ENCODE assay signal across 20 mouse cellular contexts in the genomic region with DNA sequence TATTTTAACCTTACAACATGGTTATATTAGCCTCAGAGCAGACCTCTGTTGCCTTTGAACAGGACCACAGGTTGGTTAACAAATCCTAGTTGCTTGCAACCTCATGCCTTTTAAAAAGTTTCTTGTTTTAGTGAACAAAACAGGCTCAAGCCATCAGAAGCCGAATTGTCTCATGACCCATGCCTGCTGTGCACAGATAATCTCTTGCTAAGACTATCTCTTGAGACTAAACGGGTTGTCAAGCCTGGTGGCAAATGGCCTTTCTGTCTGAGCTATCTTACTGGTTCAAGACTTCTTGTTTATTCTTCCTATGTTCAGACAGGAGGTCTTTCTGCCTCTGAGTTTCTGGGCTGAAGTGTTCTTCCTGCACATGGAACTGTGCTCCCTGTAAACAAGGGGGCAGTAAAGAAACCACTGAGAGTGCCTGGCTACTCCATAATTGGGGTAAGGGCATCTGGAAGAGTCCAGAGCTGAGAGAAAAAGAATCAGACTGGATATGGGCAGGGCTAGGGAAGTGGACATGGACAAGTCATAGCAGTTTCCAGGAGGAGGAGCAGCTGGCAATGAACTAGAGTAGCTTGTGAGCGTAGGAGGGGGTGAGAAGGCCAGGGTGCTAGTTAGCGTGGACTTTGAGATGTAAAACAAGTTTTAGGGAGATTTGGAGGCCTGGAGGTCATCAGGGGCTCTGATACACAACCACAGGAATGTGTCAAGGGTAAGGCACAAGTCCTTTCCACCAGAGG. TPM values are rescaled to one million over a fixed set of nuclear protein-coding genes. Genes with fewer than 3 reads are reported as not detected.
A peak's percentile ranks its signal among the peaks of the same experiment; 100 is the strongest.
DNase-seq lines count a peak whose midpoint lies in the region; ATAC-seq and TF ChIP-seq lines count a peak whose summit lies in the region.
"Had no signal": no experiment of that assay in that cellular context is flagged by ENCODE, and none has a peak within 500 bp of the region (broad histone marks: within the 10 kb centered on the region; RNA-seq: fewer than 3 reads in every experiment).

No protein-coding gene starts in this region.

- no peak for TF ChIP-seq POLR2A in spleen, adult 2 months (IDR thresholded peaks at IDR 0.05; ENCODE audit: low read depth, low read length)

- H3K4me1 ChIP-seq in forebrain, embryonic 10.5 days, result peaks cover 5% of the 10 kb centered on the region
- H3K4me1 ChIP-seq in forebrain, embryonic 15.5 days, result no peaks in the 10 kb centered on the region
- no peaks in the 10 kb centered on the region for H3K4me1 ChIP-seq in spleen, adult 2 months (ENCODE audit: control insufficient read depth, insufficient read depth, insufficient read length)
- H3K4me1 ChIP-seq in liver, embryonic 13.5 days (replicated peaks), result peaks cover 78% of the 10 kb centered on the region
- H3K4me1 ChIP-seq in stomach, postnatal 0 days (replicated peaks; ENCODE audit: control insufficient read depth, insufficient read depth), result no peaks in the 10 kb centered on the region
- H3K4me1 ChIP-seq: hindbrain, embryonic 12.5 days; neural tube, embryonic 12.5 days had no signal

- no peaks in the 10 kb centered on the region for H3K9me3 ChIP-seq in forebrain, embryonic 10.5 days
- no peaks in the 10 kb centered on the region for H3K9me3 ChIP-seq in forebrain, embryonic 15.5 days
- H3K9me3 ChIP-seq in liver, embryonic 13.5 days (replicated peaks), result no peaks in the 10 kb centered on the region
- no peaks in the 10 kb centered on the region for H3K9me3 ChIP-seq in stomach, postnatal 0 days (ENCODE audit: control insufficient read depth, low read length)
- H3K9me3 ChIP-seq: hindbrain, embryonic 12.5 days; neural tube, embryonic 12.5 days had no signal

- no peak overlapping the region for H3K4me2 ChIP-seq in forebrain, embryonic 15.5 days (replicated peaks)
- H3K4me2 ChIP-seq in liver, embryonic 13.5 days, result peak overlapping the region; percentile 60
- H3K4me2 ChIP-seq in stomach, postnatal 0 days (replicated peaks; ENCODE audit: low read depth), result no peak overlapping the region
- H3K4me2 ChIP-seq: hindbrain, embryonic 12.5 days; neural tube, embryonic 12.5 days had no signal

- no peak for ATAC-seq in forebrain, embryonic 15.5 days (replicated peaks)
- peak; percentile 70 for ATAC-seq in liver, embryonic 13.5 days (ENCODE audit: low read depth)
- peak; percentile 33; the same call in 1 of the 2 replicates for ATAC-seq in stomach, postnatal 0 days (ENCODE audit: low FRiP score, low TSS enrichment)
- ATAC-seq: forebrain, embryonic 16.5 days; intestine, postnatal 0 days; Patski had no signal

- H3K36me3 ChIP-seq in forebrain, embryonic 10.5 days (replicated peaks), result no peaks in the 10 kb centered on the region
- H3K36me3 ChIP-seq in forebrain, embryonic 15.5 days, result no peaks in the 10 kb centered on the region
- H3K36me3 ChIP-seq in spleen, adult 2 months (ENCODE audit: control insufficient read depth, insufficient read depth, low read length), result no peaks in the 10 kb centered on the region
- no peaks in the 10 kb centered on the region for H3K36me3 ChIP-seq in liver, embryonic 13.5 days
- no peaks in the 10 kb centered on the region for H3K36me3 ChIP-seq in stomach, postnatal 0 days (ENCODE audit: control insufficient read depth, insufficient read depth, low read length)
- H3K36me3 ChIP-seq: hindbrain, embryonic 12.5 days; neural tube, embryonic 12.5 days had no signal

- 65% methylated on average over 4 of the region's 4 CpGs for WGBS in forebrain, embryonic 10.5 days
- 60% methylated on average over 4 of the region's 4 CpGs for WGBS in forebrain, embryonic 15.5 days
- 70% methylated on average over 4 of the region's 4 CpGs for WGBS in spleen, adult 2 months
- 17% methylated on average over 4 of the region's 4 CpGs for WGBS in liver, embryonic 13.5 days (ENCODE audit: insufficient replicate concordance)
- WGBS in stomach, postnatal 0 days, result 50% methylated on average over 4 of the region's 4 CpGs

- H3K9ac ChIP-seq in forebrain, embryonic 15.5 days (replicated peaks), result no peak overlapping the region
- H3K9ac ChIP-seq in liver, embryonic 13.5 days, result peak overlapping the region; percentile 71
- H3K9ac ChIP-seq in stomach, postnatal 0 days (ENCODE audit: low read length), result no peak overlapping the region
- H3K9ac ChIP-seq: hindbrain, embryonic 12.5 days; neural tube, embryonic 12.5 days had no signal

- TF ChIP-seq CTCF in spleen, adult 2 months (IDR thresholded peaks at IDR 0.05; ENCODE audit: extremely low read depth, insufficient read depth, insufficient read length, insufficient replicate concordance), result no peak
- no peak for TF ChIP-seq CTCF in stomach, postnatal 0 days (IDR thresholded peaks at IDR 0.05; ENCODE audit: low read depth)

- no peak for DNase-seq in forebrain, embryonic 10.5 days (ENCODE audit: extremely low spot score, low spot score)
- no peak for DNase-seq in spleen, adult 2 months (ENCODE audit: low read depth in 1 of 2, low spot score in 2 of 2)
- no peak for DNase-seq in spleen, adult 12 weeks (ENCODE audit: low spot score)
- peak; percentile 65 for DNase-seq in liver, embryonic 13.5 days
- no peak for DNase-seq in stomach, postnatal 0 days (ENCODE audit: low spot score)
- no peak for DNase-seq in gastrocnemius, postnatal 10 days
- no peak for DNase-seq in left cerebral cortex, adult 18-20 months (ENCODE audit: low spot score in 2 of 2)
- DNase-seq: cerebellum, adult 18-20 months; gastrocnemius, postnatal 14 days; layer of hippocampus, adult 9-11 months; lung, adult 2 months; thymus, postnatal 4 days had no signal

- no peak for TF ChIP-seq EP300 in stomach, postnatal 0 days (optimal IDR thresholded peaks at IDR 0.05)

- H3K4me3 ChIP-seq in forebrain, embryonic 10.5 days, result no peak overlapping the region
- H3K4me3 ChIP-seq in forebrain, embryonic 15.5 days, result no peak overlapping the region
- no peak overlapping the region for H3K4me3 ChIP-seq in spleen, adult 2 months (ENCODE audit: extremely low read depth, insufficient read depth, insufficient read length)
- peak overlapping the region; percentile 18; the same call in 1 of the 2 replicates for H3K4me3 ChIP-seq in liver, embryonic 13.5 days (replicated peaks)
- no peak overlapping the region for H3K4me3 ChIP-seq in stomach, postnatal 0 days (ENCODE audit: low read depth, low read length)
- H3K4me3 ChIP-seq: hindbrain, embryonic 12.5 days; neural tube, embryonic 12.5 days had no signal

- H3K27me3 ChIP-seq in forebrain, embryonic 10.5 days (ENCODE audit: poor library complexity, severe bottlenecking), result no peaks in the 10 kb centered on the region
- no peaks in the 10 kb centered on the region; the same call in 1 of the 2 replicates for H3K27me3 ChIP-seq in forebrain, embryonic 15.5 days
- H3K27me3 ChIP-seq in spleen, adult 2 months (ENCODE audit: control insufficient read depth, insufficient read depth, low read length), result no peaks in the 10 kb centered on the region
- no peaks in the 10 kb centered on the region for H3K27me3 ChIP-seq in liver, embryonic 13.5 days
- no peaks in the 10 kb centered on the region for H3K27me3 ChIP-seq in stomach, postnatal 0 days (ENCODE audit: control insufficient read depth, insufficient read depth, low read length)
- H3K27me3 ChIP-seq: hindbrain, embryonic 12.5 days; neural tube, embryonic 12.5 days had no signal

- peak overlapping the region; percentile 51 for H3K27ac ChIP-seq in forebrain, embryonic 10.5 days
- no peak overlapping the region for H3K27ac ChIP-seq in forebrain, embryonic 15.5 days (replicated peaks)
- peak overlapping the region; percentile 61; the same call in 1 of the 2 replicates for H3K27ac ChIP-seq in spleen, adult 2 months (ENCODE audit: insufficient read depth, low read length)
- peak overlapping the region; percentile 100 for H3K27ac ChIP-seq in liver, embryonic 13.5 days
- peak overlapping the region; percentile 50 for H3K27ac ChIP-seq in stomach, postnatal 0 days (replicated peaks)
- H3K27ac ChIP-seq: hindbrain, embryonic 12.5 days; kidney, postnatal 0 days; neural tube, embryonic 12.5 days had no signal

RNA-seq across cellular contexts. Expression of a gene that starts 5.0 kb away (rescaled TPM):
- 51.5 and 52.7 TPM in 2 replicates for polyA plus RNA-seq in forebrain, embryonic 10.5 days (2016; fragmentation: Nextera tagmentation; extraction: Ambion mirVana)
- 32.6 and 32.9 TPM in 2 replicates for polyA plus RNA-seq in forebrain, embryonic 15.5 days (2015; fragmentation: Nextera tagmentation; extraction: Ambion mirVana)
- 13.5 and 18.0 TPM in 2 replicates for polyA plus RNA-seq in spleen, adult 2 months (2012; rRNA removed)
- polyA plus RNA-seq in liver, embryonic 13.5 days (2015; fragmentation: Nextera tagmentation; extraction: Ambion mirVana), result 37.7 and 44.1 TPM in 2 replicates
- 18.4 and 18.5 TPM in 2 replicates for polyA plus RNA-seq in stomach, postnatal 0 days (2015; fragmentation: Nextera tagmentation; extraction: Ambion mirVana)
- 10 to 100 TPM; 45.6 to 50.8 TPM for total RNA-seq in gastrocnemius, postnatal 10 days (2021)
- total RNA-seq in left cerebral cortex, adult 18-20 months (2021), result 10 to 100 TPM; 43.3 to 48.1 TPM

RNA-seq across cellular contexts. Expression of a gene that starts 8.4 kb away (rescaled TPM):
- 109 and 110 TPM in 2 replicates for polyA plus RNA-seq in forebrain, embryonic 10.5 days (2016; fragmentation: Nextera tagmentation; extraction: Ambion mirVana)
- polyA plus RNA-seq in forebrain, embryonic 15.5 days (2015; fragmentation: Nextera tagmentation; extraction: Ambion mirVana), result 225 and 229 TPM in 2 replicates
- 59.8 and 73.7 TPM in 2 replicates for polyA plus RNA-seq in spleen, adult 2 months (2012; rRNA removed)
- 158 and 180 TPM in 2 replicates for polyA plus RNA-seq in liver, embryonic 13.5 days (2015; fragmentation: Nextera tagmentation; extraction: Ambion mirVana)
- polyA plus RNA-seq in stomach, postnatal 0 days (2015; fragmentation: Nextera tagmentation; extraction: Ambion mirVana), result 251 and 252 TPM in 2 replicates
- total RNA-seq in gastrocnemius, postnatal 10 days (2021), result 100 to 1,000 TPM; 133 to 145 TPM
- total RNA-seq in left cerebral cortex, adult 18-20 months (2021), result 100 to 1,000 TPM; 559 to 571 TPM

RNA-seq across cellular contexts. Expression of a gene that starts 57.7 kb away (rescaled TPM):
- polyA plus RNA-seq in forebrain, embryonic 10.5 days (2016; fragmentation: Nextera tagmentation; extraction: Ambion mirVana), result 0.14 and 0.29 TPM in 2 replicates
- 1.3 and 3.2 TPM in 2 replicates for polyA plus RNA-seq in forebrain, embryonic 15.5 days (2015; fragmentation: Nextera tagmentation; extraction: Ambion mirVana)
- polyA plus RNA-seq in spleen, adult 2 months (2012; rRNA removed), result 0.14 and 0.25 TPM in 2 replicates
- polyA plus RNA-seq in liver, embryonic 13.5 days (2015; fragmentation: Nextera tagmentation; extraction: Ambion mirVana), result 0.07 and 0.09 TPM in 2 replicates
- polyA plus RNA-seq in stomach, postnatal 0 days (2015; fragmentation: Nextera tagmentation; extraction: Ambion mirVana), result 0.10 and 0.13 TPM in 2 replicates
- total RNA-seq in gastrocnemius, postnatal 10 days (2021), result under 1 TPM; 0.23 to 0.33 TPM
- total RNA-seq in left cerebral cortex, adult 18-20 months (2021), result 10 to 100 TPM; 67.2 to 68.6 TPM
- total RNA-seq: common myeloid progenitor, adult 5-6 weeks had no signal
- polyA plus RNA-seq: intestine, postnatal 0 days; kidney, postnatal 0 days had no signal
